Mouse (Mus musculus) inflammation-experienced regulatory T-cells, adult 6 months (primary cell): Measurements from ENCODE around the gene Emc8. TPM values are rescaled to one million over a fixed set of nuclear protein-coding genes. Genes with fewer than 3 reads are reported as not detected.
"Not testable (repeated sequence)": the region's sequence is repeated elsewhere in the genome, so short reads cannot be mapped to it uniquely, and the experiment has no call there.

Source experiments
- ATAC-seq: one replicate; pipeline ENCODE4 v1.8.0; 2017
- polyA plus RNA-seq, 3 experiments: library from polyadenylated mRNA; unstranded; fragments of 100-300 nt; shearing (Covaris generic); gene quantifications; one replicate each; pipeline ENCODE4 v1.2.1; 2017

Gene Emc8
- polyA plus RNA-seq, 3 experiments from 2014 or later, result 41.3 to 90.8 (median 53.1) TPM

- no peak for ATAC-seq
Measured at GRCm38 (mm10) chr8:120684082-120684481, 15.7 kb upstream of the Emc8 start.

GRCm38 (mm10) chr8:120683602-120684001 lies 15.2 kb upstream of the Emc8 start:
- peak; percentile 80 for ATAC-seq

- no peak for ATAC-seq
Measured at GRCm38 (mm10) chr8:120681113-120681512, 12.7 kb upstream of the Emc8 start.

- ATAC-seq, result not testable (repeated sequence)
Measured at GRCm38 (mm10) chr8:120680405-120680804, 12.0 kb upstream of the Emc8 start.

- no peak for ATAC-seq
Measured at GRCm38 (mm10) chr8:120679629-120680387, 11.4 kb upstream of the Emc8 start.

- ATAC-seq, result peak; percentile 87
Measured at GRCm38 (mm10) chr8:120678447-120678846, 10.1 kb upstream of the Emc8 start.

GRCm38 (mm10) chr8:120675718-120676117 lies 7.3 kb upstream of the Emc8 start:
- no peak for ATAC-seq

GRCm38 (mm10) chr8:120673298-120673697 lies 4.9 kb upstream of the Emc8 start:
- ATAC-seq, result no peak

GRCm38 (mm10) chr8:120672626-120673229 lies 4.4 kb upstream of the Emc8 start:
- ATAC-seq, result no peak

- no peak for ATAC-seq
Measured at GRCm38 (mm10) chr8:120671775-120672174, 3.4 kb upstream of the Emc8 start.

GRCm38 (mm10) chr8:120667561-120668373 lies 606 bp downstream of the Emc8 start, which contains the start of the genes Gm27021 and Cox4i1:
Gm27021 (minus strand) TSS chr8:120668079.
Cox4i1 (plus strand) TSS chr8:120668222.
- ATAC-seq, result peak; percentile 86

- ATAC-seq, result no peak
Measured at GRCm38 (mm10) chr8:120666807-120667470, 1.4 kb downstream of the Emc8 start.

- ATAC-seq, result no peak
Measured at GRCm38 (mm10) chr8:120665726-120666455, 2.5 kb downstream of the Emc8 start.

GRCm38 (mm10) chr8:120664566-120664965 lies 3.8 kb downstream of the Emc8 start:
- no peak for ATAC-seq

- ATAC-seq, result no peak
Measured at GRCm38 (mm10) chr8:120657415-120657814, 11.0 kb downstream of the Emc8 start.

GRCm38 (mm10) chr8:120656322-120657052 lies 11.9 kb downstream of the Emc8 start:
- ATAC-seq, result no peak

- ATAC-seq, result no peak
Measured at GRCm38 (mm10) chr8:120647532-120647931, 20.8 kb downstream of the Emc8 start, which contains the start of gene 1190005I06Rik. 1190005I06Rik (minus strand) TSS chr8:120647632.

- ATAC-seq, result no peak
Measured at GRCm38 (mm10) chr8:120644663-120645062, 23.7 kb downstream of the Emc8 start.

GRCm38 (mm10) chr8:120642031-120642662 lies 26.2 kb downstream of the Emc8 start:
- no peak for ATAC-seq

GRCm38 (mm10) chr8:120641245-120641644 lies 27.1 kb downstream of the Emc8 start:
- ATAC-seq, result no peak
